Mouse (Mus musculus) cortical plate, adult 2 months (tissue): ENCODE measurements around the gene Tbp.

Experiments used
- CTCF ChIP-seq: fragments of 200-500 bp; IDR thresholded peaks from 2 replicates; pipeline ENCODE4 v1.5.1; 2011; ENCODE audit warnings: mild to moderate bottlenecking, control low read depth, low read length; ENCODE audit not compliant: insufficient read depth; ENCODE audit errors: extremely low read depth
- POLR2A ChIP-seq: fragments of 200-500 bp; IDR thresholded peaks from 2 replicates; pipeline ENCODE4 v1.6.1; 2011; ENCODE audit warnings: mild to moderate bottlenecking, low read length, control low read depth; ENCODE audit not compliant: insufficient read depth; ENCODE audit errors: extremely low read depth

GRCm38 (mm10) chr17:15490542-15490941 lies 9.1 kb upstream of the Tbp start:
- TF ChIP-seq CTCF (no peak), POLR2A (no peak)
